Mouse (Mus musculus): ENCODE measurements at regions not wholly inside any gene's neighbourhood (a gene's known extent, or its start where the extent isn't known, plus 50 kb on each side); places are given as distances from the start of the nearest gene placed in this dataset.

GRCm38 (mm10) chr15:44035900-44036299, 3901.7 kb downstream of the 9330182O14Rik start:
- Histone ChIP-seq H3K27ac (ENCODE audit: low read depth, low read length) (no peak overlapping the region), H3K9ac (ENCODE audit: low read depth, low read length) (no peak overlapping the region), H3K4me1 (ENCODE audit: control insufficient read depth, insufficient read depth, low read depth, low read length) (no peaks in the 10 kb centered on the region), H3K4me3 (ENCODE audit: low read length) (no peak overlapping the region), H3K9me3 (ENCODE audit: control insufficient read depth, low read length) (no peaks in the 10 kb centered on the region), H3K4me2 (ENCODE audit: low read length) (no peak overlapping the region), H3K36me3 (ENCODE audit: control insufficient read depth, insufficient read depth, low read length) (no peaks in the 10 kb centered on the region), H3K27me3 (replicated peaks; ENCODE audit: control insufficient read depth, insufficient read depth, low read length) (no peaks in the 10 kb centered on the region)
- ATAC-seq: peak; percentile 86

GRCm38 (mm10) chr15:44037893-44038292, 3903.7 kb downstream of the 9330182O14Rik start:
- Histone ChIP-seq H3K9ac (ENCODE audit: low read depth, low read length) (no peak overlapping the region), H3K4me2 (ENCODE audit: low read length) (no peak overlapping the region), H3K4me3 (ENCODE audit: low read length) (no peak overlapping the region), H3K27me3 (replicated peaks; ENCODE audit: control insufficient read depth, insufficient read depth, low read length) (no peaks in the 10 kb centered on the region), H3K4me1 (ENCODE audit: control insufficient read depth, insufficient read depth, low read depth, low read length) (no peaks in the 10 kb centered on the region), H3K9me3 (ENCODE audit: control insufficient read depth, low read length) (no peaks in the 10 kb centered on the region), H3K36me3 (ENCODE audit: control insufficient read depth, insufficient read depth, low read length) (no peaks in the 10 kb centered on the region), H3K27ac (ENCODE audit: low read depth, low read length) (no peak overlapping the region)
- ATAC-seq: no peak

- no peak overlapping the region for H3K4me2 ChIP-seq (ENCODE audit: low read length)
- H3K4me1 ChIP-seq (ENCODE audit: control insufficient read depth, insufficient read depth, low read depth, low read length): no peaks in the 10 kb centered on the region
- ATAC-seq: no peak
- WGBS: 65% methylated on average over 1 of the region's 1 CpGs
- H3K27ac ChIP-seq (ENCODE audit: low read depth, low read length): no peak overlapping the region
- H3K9me3 ChIP-seq (ENCODE audit: control insufficient read depth, low read length): no peaks in the 10 kb centered on the region
- no peaks in the 10 kb centered on the region for H3K27me3 ChIP-seq (replicated peaks; ENCODE audit: control insufficient read depth, insufficient read depth, low read length)
- H3K36me3 ChIP-seq (ENCODE audit: control insufficient read depth, insufficient read depth, low read length): no peaks in the 10 kb centered on the region
- no peak overlapping the region for H3K4me3 ChIP-seq (ENCODE audit: low read length)
- H3K9ac ChIP-seq (ENCODE audit: low read depth, low read length): no peak overlapping the region
Measured at GRCm38 (mm10) chr15:44050565-44051274, 3916.6 kb downstream of the 9330182O14Rik start.

GRCm38 (mm10) chr15:44064855-44065254, 3930.7 kb downstream of the 9330182O14Rik start:
- no peaks in the 10 kb centered on the region for H3K36me3 ChIP-seq (ENCODE audit: control insufficient read depth, insufficient read depth, low read length)
- no peak for ATAC-seq
- no peak overlapping the region for H3K4me2 ChIP-seq (ENCODE audit: low read length)
- H3K27ac ChIP-seq (ENCODE audit: low read depth, low read length): no peak overlapping the region
- H3K9ac ChIP-seq (ENCODE audit: low read depth, low read length): no peak overlapping the region
- H3K4me3 ChIP-seq (ENCODE audit: low read length): no peak overlapping the region
- no peaks in the 10 kb centered on the region for H3K4me1 ChIP-seq (ENCODE audit: control insufficient read depth, insufficient read depth, low read depth, low read length)
- 85% methylated on average over 2 of the region's 2 CpGs for WGBS
- H3K27me3 ChIP-seq (replicated peaks; ENCODE audit: control insufficient read depth, insufficient read depth, low read length): no peaks in the 10 kb centered on the region
- no peaks in the 10 kb centered on the region for H3K9me3 ChIP-seq (ENCODE audit: control insufficient read depth, low read length)

- no peaks in the 10 kb centered on the region for H3K27me3 ChIP-seq (replicated peaks; ENCODE audit: control insufficient read depth, insufficient read depth, low read length)
Measured at GRCm38 (mm10) chr15:44083680-44084079, 3949.5 kb downstream of the 9330182O14Rik start.

GRCm38 (mm10) chr15:44112328-44112944, 3978.3 kb downstream of the 9330182O14Rik start:
- no peaks in the 10 kb centered on the region for H3K4me1 ChIP-seq (ENCODE audit: control insufficient read depth, insufficient read depth, low read depth, low read length)
- H3K36me3 ChIP-seq (ENCODE audit: control insufficient read depth, insufficient read depth, low read length): no peaks in the 10 kb centered on the region
- no peak overlapping the region for H3K27ac ChIP-seq (ENCODE audit: low read depth, low read length)
- WGBS: 71% methylated on average over 2 of the region's 2 CpGs
- H3K27me3 ChIP-seq (replicated peaks; ENCODE audit: control insufficient read depth, insufficient read depth, low read length): no peaks in the 10 kb centered on the region
- H3K9me3 ChIP-seq (ENCODE audit: control insufficient read depth, low read length): no peaks in the 10 kb centered on the region
- H3K4me2 ChIP-seq (ENCODE audit: low read length): no peak overlapping the region
- H3K9ac ChIP-seq (ENCODE audit: low read depth, low read length): no peak overlapping the region
- H3K4me3 ChIP-seq (ENCODE audit: low read length): no peak overlapping the region
- ATAC-seq: no peak; the same call in 1 of the 2 replicates

More at GRCm38 (mm10) chr15:44083680-44084079, 3949.5 kb downstream of the 9330182O14Rik start:
- WGBS: 89% methylated on average over 1 of the region's 1 CpGs
- no peaks in the 10 kb centered on the region for H3K4me1 ChIP-seq (ENCODE audit: control insufficient read depth, insufficient read depth, low read depth, low read length)
- no peaks in the 10 kb centered on the region for H3K9me3 ChIP-seq (ENCODE audit: control insufficient read depth, low read length)
- no peak overlapping the region for H3K9ac ChIP-seq (ENCODE audit: low read depth, low read length)
- H3K27ac ChIP-seq (ENCODE audit: low read depth, low read length): no peak overlapping the region
- H3K36me3 ChIP-seq (ENCODE audit: control insufficient read depth, insufficient read depth, low read length): no peaks in the 10 kb centered on the region
- no peak overlapping the region for H3K4me3 ChIP-seq (ENCODE audit: low read length)
- ATAC-seq: no peak
- H3K4me2 ChIP-seq (ENCODE audit: low read length): no peak overlapping the region

GRCm38 (mm10) chr15:44134213-44134612, 4000.0 kb downstream of the 9330182O14Rik start:
- no peaks in the 10 kb centered on the region for H3K27me3 ChIP-seq (replicated peaks; ENCODE audit: control insufficient read depth, insufficient read depth, low read length)
- no peak overlapping the region for H3K4me2 ChIP-seq (ENCODE audit: low read length)
- 61% methylated on average over 1 of the region's 1 CpGs for WGBS
- no peak for ATAC-seq
- no peaks in the 10 kb centered on the region for H3K4me1 ChIP-seq (ENCODE audit: control insufficient read depth, insufficient read depth, low read depth, low read length)
- H3K9ac ChIP-seq (ENCODE audit: low read depth, low read length): no peak overlapping the region
- H3K4me3 ChIP-seq (ENCODE audit: low read length): no peak overlapping the region
- no peaks in the 10 kb centered on the region for H3K9me3 ChIP-seq (ENCODE audit: control insufficient read depth, low read length)
- H3K36me3 ChIP-seq (ENCODE audit: control insufficient read depth, insufficient read depth, low read length): no peaks in the 10 kb centered on the region
- H3K27ac ChIP-seq (ENCODE audit: low read depth, low read length): no peak overlapping the region
